Mouse (Mus musculus) heart, embryonic 14.5 days (tissue): Measurements from ENCODE around the gene Telo2. TPM values are rescaled to one million over a fixed set of nuclear protein-coding genes. Genes with fewer than 3 reads are reported as not detected.
"Not testable (repeated sequence)": the region's sequence is repeated elsewhere in the genome, so short reads cannot be mapped to it uniquely, and the experiment has no call there.

ENCODE experiments used
- ATAC-seq: fragments of 200-750 bp; cut with Nextera tagmentation; 2 replicates; pipeline ENCODE4 v1.8.0; 2017; ENCODE audit warnings: low read depth, moderate TSS enrichment; ENCODE audit not compliant: insufficient number of reproducible peaks, insufficient read depth, low FRiP score
- H3K27ac ChIP-seq, 2 experiments: fragments of 200-500 bp in 1 of 2; fragments of 300-500 bp in 1 of 2; sonication (generic) in 1 of 2; replicated peaks in 1 of 2; 2 replicates each; pipeline ENCODE4 v1.5.1; 2012 to 2014; ENCODE audit warnings: low read depth in 2 of 2, low read length in 2 of 2, control low read depth in 1 of 2, mild to moderate bottlenecking in 1 of 2, mixed read lengths in 1 of 2; ENCODE audit not compliant: control insufficient read depth in 1 of 2, insufficient read depth in 1 of 2
- H3K27me3 ChIP-seq: fragments of 300-500 bp; sonication (generic); 2 replicates; pipeline ENCODE4 v1.6.1; 2014; ENCODE audit warnings: mild to moderate bottlenecking, low read length, control low read depth; ENCODE audit not compliant: control insufficient read depth, insufficient read depth
- H3K36me3 ChIP-seq: fragments of 300-500 bp; sonication (generic); 2 replicates; pipeline ENCODE4 v1.6.1; 2014; ENCODE audit warnings: mild to moderate bottlenecking, control low read depth, low read length, mixed read lengths; ENCODE audit not compliant: control insufficient read depth, insufficient read depth
- H3K4me1 ChIP-seq, 2 experiments: fragments of 200-500 bp in 1 of 2; fragments of 300-500 bp in 1 of 2; sonication (generic) in 1 of 2; 2 replicates each; pipeline ENCODE4 v1.6.1; 2012 to 2014; ENCODE audit warnings: low read length in 2 of 2, control low read depth in 1 of 2, mixed read lengths in 1 of 2; ENCODE audit not compliant: control insufficient read depth in 2 of 2, insufficient read depth in 2 of 2
- H3K4me2 ChIP-seq: fragments of 300-500 bp; sonication (generic); 2 replicates; pipeline ENCODE4 v1.6.1; 2014; ENCODE audit warnings: mild to moderate bottlenecking, low read length
- H3K4me3 ChIP-seq, 2 experiments: fragments of 200-500 bp in 1 of 2; fragments of 300-500 bp in 1 of 2; sonication (generic) in 1 of 2; 2 replicates each; pipeline ENCODE4 v1.5.1; 2012 to 2014; ENCODE audit warnings: low read length in 2 of 2, mild to moderate bottlenecking in 2 of 2, control low read depth in 1 of 2, low read depth in 1 of 2, moderate library complexity in 1 of 2; ENCODE audit not compliant: control insufficient read depth in 1 of 2, insufficient read depth in 1 of 2
- H3K9ac ChIP-seq: fragments of 300-500 bp; sonication (generic); 2 replicates; pipeline ENCODE4 v1.6.1; 2014; ENCODE audit warnings: mild to moderate bottlenecking, low read length
- H3K9me3 ChIP-seq: fragments of 300-500 bp; sonication (generic); 2 replicates; pipeline ENCODE4 v1.6.1; 2016; ENCODE audit warnings: low read length, control low read depth; ENCODE audit not compliant: control insufficient read depth
- WGBS: fragments of 180-500 bp; shearing (Covaris S2); extraction: QIAGEN DNeasy Blood & Tissue Kit; methylation state at CpG from one replicate; pipeline ENCODE4 v1.1.7; 2014; 5-methylcytosine and 5-hydroxymethylcytosine counted together
- polyA plus RNA-seq: library from polyadenylated mRNA; unstranded; fragments of >200 nt; fragmentation: Nextera tagmentation; extraction: Ambion mirVana; gene quantifications from 2 replicates; pipeline ENCODE4 v1.2.1, GENCODE M21; 2014

The Telo2 gene
- polyA plus RNA-seq, 1 experiment from 2014 or later = 27.8 TPM

GRCm38 (mm10) chr17:25133275-25133698, 17.5 kb upstream of the Telo2 start, which contains the start of gene Clcn7:
Gene Clcn7 (plus strand): TSS chr17:25133391.
- H3K4me2 ChIP-seq = peak within 1 kb of the TSS; percentile 70
- peak within 1 kb of the TSS in 1 of 2 experiments; percentile 41; a peak in 1 of 4 replicates for H3K27ac ChIP-seq
- WGBS = 0% methylated on average over 40 of the region's 40 CpGs
- no peaks in the 10 kb centered on the region for H3K9me3 ChIP-seq
- H3K27me3 ChIP-seq = no peaks in the 10 kb centered on the region
- H3K36me3 ChIP-seq = no peaks in the 10 kb centered on the region; the same call in 1 of the 2 replicates
- peaks cover 2 to 9% of the 10 kb centered on the region in 2 experiments; a peak in 3 of 4 replicates for H3K4me1 ChIP-seq
- peak; percentile 82 for ATAC-seq
- peak within 1 kb of the TSS; percentile 91 to 100 for H3K4me3 ChIP-seq
- H3K9ac ChIP-seq = peak within 1 kb of the TSS; percentile 93

GRCm38 (mm10) chr17:25130060-25130459, 14.3 kb upstream of the Telo2 start:
- Histone ChIP-seq H3K27me3 (no peaks in the 10 kb centered on the region), H3K4me1 (peaks cover 2 to 9% of the 10 kb centered on the region in 2 experiments; a peak in 3 of 4 replicates), H3K4me3 (no peak overlapping the region), H3K9ac (no peak overlapping the region), H3K9me3 (no peaks in the 10 kb centered on the region), H3K36me3 (no peaks in the 10 kb centered on the region), H3K4me2 (no peak overlapping the region), H3K27ac (no peak overlapping the region)
- no peak for ATAC-seq
- WGBS = 76% methylated on average over 1 of the region's 1 CpGs

DNA sequence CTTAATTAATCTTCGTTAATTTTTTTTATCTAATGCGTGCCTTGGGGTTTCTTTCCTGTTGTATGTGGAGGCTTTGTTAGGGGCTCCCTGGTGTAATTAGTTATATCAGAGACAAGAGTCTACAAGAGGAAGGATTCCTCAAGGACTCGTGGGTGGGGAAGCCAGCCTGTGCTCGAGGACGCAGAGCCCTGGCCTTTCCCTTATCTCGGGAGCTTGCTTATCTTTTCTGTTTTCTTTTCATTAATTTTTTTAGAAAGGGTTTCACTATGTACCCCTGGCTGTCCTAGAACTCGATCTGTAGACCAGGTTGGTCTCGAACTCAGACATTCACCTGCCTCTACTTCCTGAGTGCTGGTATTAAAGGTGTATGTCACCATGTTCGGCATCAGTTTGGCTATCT, 11.9 kb upstream of the Telo2 start:
- H3K9me3 ChIP-seq = no peaks in the 10 kb centered on the region
- WGBS = 42% methylated on average over 9 of the region's 9 CpGs
- no peak overlapping the region for H3K4me2 ChIP-seq
- no peaks in the 10 kb centered on the region for H3K27me3 ChIP-seq
- no peak overlapping the region for H3K9ac ChIP-seq
- H3K4me3 ChIP-seq = no peak overlapping the region
- no peak for ATAC-seq
- no peak overlapping the region for H3K27ac ChIP-seq
- H3K4me1 ChIP-seq = no peaks in the 10 kb centered on the region
- no peaks in the 10 kb centered on the region for H3K36me3 ChIP-seq

GRCm38 (mm10) chr17:25127079-25127478, 11.3 kb upstream of the Telo2 start:
- Histone ChIP-seq H3K4me1 (no peaks in the 10 kb centered on the region), H3K9ac (no peak overlapping the region), H3K36me3 (no peaks in the 10 kb centered on the region), H3K27me3 (no peaks in the 10 kb centered on the region), H3K4me3 (no peak overlapping the region), H3K4me2 (peak overlapping the region; percentile 4; the same call in 1 of the 2 replicates), H3K9me3 (no peaks in the 10 kb centered on the region), H3K27ac (no peak overlapping the region)
- peak; percentile 66 for ATAC-seq
- 10% methylated on average over 8 of the region's 8 CpGs for WGBS

GRCm38 (mm10) chr17:25125442-25126060, 9.8 kb upstream of the Telo2 start:
- not testable (repeated sequence) for H3K9me3 ChIP-seq, H3K27me3 ChIP-seq, H3K4me1 ChIP-seq, H3K9ac ChIP-seq, H3K27ac ChIP-seq, H3K4me3 ChIP-seq, H3K36me3 ChIP-seq, ATAC-seq, H3K4me2 ChIP-seq
- 60% methylated on average over 3 of the region's 3 CpGs for WGBS

DNA sequence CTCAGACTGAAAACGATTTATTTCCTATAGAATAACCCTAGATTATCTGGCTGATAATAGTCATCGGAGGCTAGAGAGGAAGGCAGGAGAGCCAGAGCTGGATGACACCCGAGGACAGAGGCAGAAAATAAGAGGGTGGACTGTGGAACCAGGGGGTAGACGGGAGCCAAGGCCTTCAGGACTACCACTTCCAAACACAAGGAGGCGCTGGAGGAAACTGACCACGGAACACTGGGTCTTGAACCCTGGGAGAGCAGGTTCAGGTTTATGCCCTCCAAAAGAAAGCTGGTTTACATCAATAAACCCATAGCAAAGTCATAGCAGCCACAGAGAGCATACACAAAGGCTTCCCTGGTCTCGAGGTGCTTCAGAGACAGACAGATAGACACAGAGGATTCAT, 8.2 kb upstream of the Telo2 start:
- 35% methylated on average over 7 of the region's 7 CpGs for WGBS
- no peak overlapping the region for H3K4me3 ChIP-seq
- H3K4me1 ChIP-seq = no peaks in the 10 kb centered on the region
- no peak overlapping the region for H3K9ac ChIP-seq
- no peak overlapping the region for H3K27ac ChIP-seq
- ATAC-seq = no peak
- H3K36me3 ChIP-seq = no peaks in the 10 kb centered on the region
- no peaks in the 10 kb centered on the region for H3K9me3 ChIP-seq
- H3K4me2 ChIP-seq = no peak overlapping the region
- no peaks in the 10 kb centered on the region for H3K27me3 ChIP-seq

- H3K9me3 ChIP-seq = no peaks in the 10 kb centered on the region
- 25% methylated on average over 3 of the region's 3 CpGs for WGBS
- peaks cover 0 to 3% of the 10 kb centered on the region in 2 experiments; a peak in 2 of 4 replicates for H3K4me1 ChIP-seq
- no peaks in the 10 kb centered on the region for H3K27me3 ChIP-seq
- no peaks in the 10 kb centered on the region for H3K36me3 ChIP-seq
- ATAC-seq = no peak
- no peak within 1 kb of the TSS for H3K4me3 ChIP-seq
- no peak within 1 kb of the TSS for H3K9ac ChIP-seq
- no peak within 1 kb of the TSS for H3K27ac ChIP-seq
- H3K4me2 ChIP-seq = no peak within 1 kb of the TSS
These were observed 4.6 kb upstream of the Telo2 start, which contains the start of gene Ptx4 for GRCm38 (mm10) chr17:25120406-25120805. Gene Ptx4 (plus strand): TSS chr17:25120760.

DNA sequence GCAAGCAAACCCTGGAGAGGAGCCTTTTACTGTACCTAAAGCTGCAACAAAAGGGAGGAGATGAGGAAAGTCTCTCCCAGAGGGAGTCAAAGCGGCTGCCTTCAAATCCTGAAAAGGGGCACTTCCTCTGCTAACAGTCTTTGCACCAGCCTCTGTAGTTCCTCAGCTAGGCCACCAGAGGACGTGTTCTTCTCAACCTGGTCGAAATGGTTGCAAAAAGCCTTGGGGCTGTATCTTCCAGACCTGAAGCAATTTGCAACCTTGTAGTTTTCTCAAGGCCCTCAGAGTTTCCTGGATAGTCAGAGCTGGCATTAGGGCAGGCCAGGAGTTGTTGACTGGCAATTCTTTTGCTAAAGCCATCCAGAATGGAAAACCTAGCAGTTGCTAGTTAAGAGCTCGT, 1.5 kb upstream of the Telo2 start:
- Histone ChIP-seq H3K36me3 (peaks cover 8% of the 10 kb centered on the region; the same call in 1 of the 2 replicates), H3K9me3 (no peaks in the 10 kb centered on the region), H3K4me1 (peaks cover 11 to 12% of the 10 kb centered on the region in 2 experiments), H3K27ac (no peak overlapping the region), H3K9ac (no peak overlapping the region), H3K4me3 (no peak overlapping the region), H3K4me2 (no peak overlapping the region), H3K27me3 (no peaks in the 10 kb centered on the region)
- 38% methylated on average over 4 of the region's 4 CpGs for WGBS
- no peak for ATAC-seq
